Mouse (Mus musculus) liver, embryonic 11.5 days (tissue): ENCODE data around the gene Gm17657. TPM values are rescaled to one million over a fixed set of nuclear protein-coding genes. Genes with fewer than 3 reads are reported as not detected.
A peak's percentile ranks its signal among the peaks of the same experiment; 100 is the strongest.

ENCODE experiments used
- ATAC-seq: fragments of 200-750 bp; cut with Nextera tagmentation; replicated peaks from 2 replicates; pipeline ENCODE4 v1.8.0; 2017; ENCODE audit warnings: moderate number of reproducible peaks, mild to moderate bottlenecking, moderate TSS enrichment, moderate library complexity; ENCODE audit not compliant: low FRiP score
- DNase-seq: peaks from one replicate; pipeline ENCODE4 v3.0.0-alpha.2; 2017; ENCODE audit warnings: low spot score
- H3K27ac ChIP-seq: fragments of 300-500 bp; sonication (generic); 2 replicates; pipeline ENCODE4 v1.5.1; 2014; ENCODE audit warnings: mild to moderate bottlenecking, low read depth, low read length, control low read depth
- H3K27me3 ChIP-seq: fragments of 300-500 bp; sonication (generic); replicated peaks from 2 replicates; pipeline ENCODE4 v1.6.1; 2014; ENCODE audit warnings: low read length, mixed read lengths; ENCODE audit not compliant: control insufficient read depth, insufficient read depth
- H3K36me3 ChIP-seq: fragments of 300-500 bp; sonication (generic); 2 replicates; pipeline ENCODE4 v1.6.1; 2014; ENCODE audit warnings: mild to moderate bottlenecking, low read length, moderate library complexity, mixed read lengths; ENCODE audit not compliant: control insufficient read depth, insufficient read depth
- H3K4me1 ChIP-seq: fragments of 300-500 bp; sonication (generic); replicated peaks from 2 replicates; pipeline ENCODE4 v1.6.1; 2014; ENCODE audit warnings: low read length, mixed read lengths; ENCODE audit not compliant: control insufficient read depth, insufficient read depth
- H3K4me2 ChIP-seq: fragments of 300-500 bp; sonication (generic); 2 replicates; pipeline ENCODE4 v1.6.1; 2014; ENCODE audit warnings: mild to moderate bottlenecking, control low read depth, moderate library complexity
- H3K4me3 ChIP-seq: fragments of 300-500 bp; sonication (generic); 2 replicates; pipeline ENCODE4 v1.5.1; 2014; ENCODE audit warnings: low read depth, low read length, control low read depth
- H3K9ac ChIP-seq: fragments of 300-500 bp; sonication (generic); 2 replicates; pipeline ENCODE4 v1.6.1; 2014; ENCODE audit warnings: low read depth, low read length, control low read depth
- H3K9me3 ChIP-seq: fragments of 300-500 bp; sonication (generic); 2 replicates; pipeline ENCODE4 v1.6.1; 2016; ENCODE audit warnings: low read length, inconsistent platforms, mixed read lengths; ENCODE audit not compliant: control insufficient read depth
- WGBS: fragments of 180-500 bp; shearing (Covaris S2); extraction: QIAGEN DNeasy Blood & Tissue Kit; methylation state at CpG from one replicate; pipeline ENCODE4 v1.1.7; 2014; 5-methylcytosine and 5-hydroxymethylcytosine counted together
- polyA plus RNA-seq: library from polyadenylated mRNA; unstranded; fragments of >200 nt; fragmentation: Nextera tagmentation; extraction: Ambion mirVana; gene quantifications from 2 replicates; pipeline ENCODE4 v1.2.1, GENCODE M21; 2014

Gene Gm17657
- polyA plus RNA-seq, 1 experiment from 2014 or later, result 0.11 TPM

- Histone ChIP-seq H3K27me3 (no peaks in the 10 kb centered on the region), H3K4me3 (peak overlapping the region; percentile 85), H3K27ac (peak overlapping the region; percentile 89), H3K9me3 (no peaks in the 10 kb centered on the region), H3K4me1 (peaks cover 45% of the 10 kb centered on the region), H3K4me2 (peak overlapping the region; percentile 88), H3K36me3 (peaks cover 18% of the 10 kb centered on the region), H3K9ac (peak overlapping the region; percentile 99)
- DNase-seq, result no peak
- ATAC-seq, result no peak
- WGBS, result 57% methylated on average over 7 of the region's 8 CpGs
Measured at GRCm38 (mm10) chr17:29494732-29495076, 54.7 kb downstream of the Gm17657 start.

GRCm38 (mm10) chr17:29494062-29494731 is 55.2 kb downstream of the Gm17657 start:
- Histone ChIP-seq H3K4me3 (peak overlapping the region; percentile 85), H3K27me3 (no peaks in the 10 kb centered on the region), H3K36me3 (peaks cover 18% of the 10 kb centered on the region), H3K4me2 (peak overlapping the region; percentile 88), H3K9me3 (no peaks in the 10 kb centered on the region), H3K4me1 (peaks cover 45% of the 10 kb centered on the region), H3K9ac (peak overlapping the region; percentile 99), H3K27ac (peak overlapping the region; percentile 89)
- DNase-seq (no peak), ATAC-seq (no peak)
- 62% methylated on average over 10 of the region's 10 CpGs for WGBS

GRCm38 (mm10) chr17:29493461-29493980 is 55.9 kb downstream of the Gm17657 start:
- no peak for DNase-seq

DNA sequence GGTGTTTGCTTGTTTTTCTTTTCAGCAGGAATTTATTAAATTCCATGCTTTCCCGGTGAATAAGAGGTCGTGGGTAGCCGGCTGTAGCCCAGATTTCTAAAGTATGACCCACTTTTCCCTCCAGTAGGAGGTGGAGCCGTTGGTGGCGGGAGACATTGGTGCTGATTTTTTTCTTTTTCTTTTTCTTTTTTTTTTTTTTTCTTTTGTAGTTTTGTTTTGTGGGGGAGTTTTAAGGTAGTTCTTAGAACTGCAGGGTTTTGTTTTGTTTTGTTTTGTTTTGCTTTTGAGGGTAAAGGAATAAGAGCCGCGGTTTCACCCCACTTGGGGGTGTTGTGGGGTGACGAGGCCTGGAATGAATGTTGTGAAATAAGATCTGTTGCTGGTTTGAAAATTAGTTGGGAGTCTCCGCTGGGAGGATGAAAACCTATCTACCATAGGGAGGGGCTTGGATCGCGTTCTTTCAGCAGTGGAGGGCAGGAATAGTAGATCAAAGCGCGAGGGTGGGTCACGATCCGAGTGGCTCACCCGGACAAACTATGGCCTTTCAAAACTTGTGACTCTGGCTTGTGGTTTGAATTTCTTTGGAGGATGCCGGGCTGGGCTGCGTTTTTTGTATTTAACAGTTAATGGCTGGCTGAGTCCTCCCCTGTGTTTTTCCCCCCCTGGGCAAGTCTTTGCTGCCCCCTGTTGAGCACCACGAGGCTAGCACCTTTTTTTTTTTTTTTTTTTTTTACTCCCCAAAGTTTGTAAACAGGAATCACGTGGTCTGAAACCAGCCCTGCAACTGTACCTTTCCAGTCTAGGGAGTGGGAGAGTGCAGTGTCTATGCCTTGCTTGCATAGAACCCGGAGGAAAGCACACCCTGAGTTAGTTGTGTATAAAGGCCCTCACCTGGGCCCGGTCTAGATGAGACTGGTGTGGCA is 56.9 kb downstream of the Gm17657 start:
- H3K36me3 ChIP-seq, result peaks cover 18% of the 10 kb centered on the region
- H3K9ac ChIP-seq, result peak overlapping the region; percentile 99
- no peaks in the 10 kb centered on the region for H3K27me3 ChIP-seq
- H3K9me3 ChIP-seq, result no peaks in the 10 kb centered on the region
- peak overlapping the region; percentile 88 for H3K4me2 ChIP-seq
- 1% methylated on average over 22 of the region's 22 CpGs for WGBS
- peaks cover 43% of the 10 kb centered on the region for H3K4me1 ChIP-seq
- peak; percentile 81 for DNase-seq
- no peak for ATAC-seq
- H3K27ac ChIP-seq, result peak overlapping the region; percentile 89
- H3K4me3 ChIP-seq, result peak overlapping the region; percentile 85

More at GRCm38 (mm10) chr17:29493461-29493980, 55.9 kb downstream of the Gm17657 start:
- Histone ChIP-seq H3K27ac (peak overlapping the region; percentile 89), H3K4me1 (peaks cover 49% of the 10 kb centered on the region), H3K9ac (peak overlapping the region; percentile 99), H3K4me2 (peak overlapping the region; percentile 88), H3K27me3 (no peaks in the 10 kb centered on the region), H3K36me3 (peaks cover 18% of the 10 kb centered on the region), H3K9me3 (no peaks in the 10 kb centered on the region), H3K4me3 (peak overlapping the region; percentile 85)
- ATAC-seq, result no peak
- WGBS, result 62% methylated on average over 11 of the region's 11 CpGs

DNA sequence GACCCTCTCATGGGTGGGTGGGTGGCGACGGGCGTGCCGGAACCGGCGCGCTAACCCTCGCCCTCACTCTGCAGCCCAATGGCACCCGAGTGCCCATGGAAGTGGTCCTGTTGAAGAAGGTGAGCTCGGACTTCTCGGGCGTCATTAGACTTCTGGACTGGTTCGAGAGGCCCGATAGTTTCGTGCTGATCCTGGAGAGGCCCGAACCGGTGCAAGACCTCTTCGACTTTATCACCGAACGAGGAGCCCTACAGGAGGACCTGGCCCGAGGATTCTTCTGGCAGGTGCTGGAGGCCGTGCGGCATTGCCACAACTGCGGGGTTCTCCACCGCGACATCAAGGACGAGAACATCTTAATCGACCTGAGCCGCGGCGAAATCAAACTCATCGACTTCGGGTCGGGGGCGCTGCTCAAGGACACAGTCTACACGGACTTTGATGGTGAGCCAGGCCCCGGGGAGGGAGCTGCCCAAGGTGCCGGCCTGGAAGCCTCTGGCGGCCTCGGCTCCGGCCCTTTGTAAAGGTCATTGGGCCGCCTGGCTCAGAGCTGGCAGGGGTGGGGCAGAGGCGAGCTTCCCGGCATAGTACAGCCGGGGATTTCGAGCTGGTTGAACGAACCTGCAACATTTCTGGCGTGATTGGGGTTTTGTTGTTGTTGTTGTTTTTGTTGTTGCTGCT is 57.7 kb downstream of the Gm17657 start:
- Histone ChIP-seq H3K27ac (peak overlapping the region; percentile 89), H3K4me2 (peak overlapping the region; percentile 88), H3K27me3 (no peaks in the 10 kb centered on the region), H3K4me1 (peaks cover 40% of the 10 kb centered on the region), H3K36me3 (peaks cover 18% of the 10 kb centered on the region), H3K9ac (peak overlapping the region; percentile 99), H3K4me3 (peak overlapping the region; percentile 85), H3K9me3 (no peaks in the 10 kb centered on the region)
- DNase-seq (peak; percentile 76), ATAC-seq (no peak)
- WGBS, result under 1% methylated on average over 48 of the region's 48 CpGs

DNA sequence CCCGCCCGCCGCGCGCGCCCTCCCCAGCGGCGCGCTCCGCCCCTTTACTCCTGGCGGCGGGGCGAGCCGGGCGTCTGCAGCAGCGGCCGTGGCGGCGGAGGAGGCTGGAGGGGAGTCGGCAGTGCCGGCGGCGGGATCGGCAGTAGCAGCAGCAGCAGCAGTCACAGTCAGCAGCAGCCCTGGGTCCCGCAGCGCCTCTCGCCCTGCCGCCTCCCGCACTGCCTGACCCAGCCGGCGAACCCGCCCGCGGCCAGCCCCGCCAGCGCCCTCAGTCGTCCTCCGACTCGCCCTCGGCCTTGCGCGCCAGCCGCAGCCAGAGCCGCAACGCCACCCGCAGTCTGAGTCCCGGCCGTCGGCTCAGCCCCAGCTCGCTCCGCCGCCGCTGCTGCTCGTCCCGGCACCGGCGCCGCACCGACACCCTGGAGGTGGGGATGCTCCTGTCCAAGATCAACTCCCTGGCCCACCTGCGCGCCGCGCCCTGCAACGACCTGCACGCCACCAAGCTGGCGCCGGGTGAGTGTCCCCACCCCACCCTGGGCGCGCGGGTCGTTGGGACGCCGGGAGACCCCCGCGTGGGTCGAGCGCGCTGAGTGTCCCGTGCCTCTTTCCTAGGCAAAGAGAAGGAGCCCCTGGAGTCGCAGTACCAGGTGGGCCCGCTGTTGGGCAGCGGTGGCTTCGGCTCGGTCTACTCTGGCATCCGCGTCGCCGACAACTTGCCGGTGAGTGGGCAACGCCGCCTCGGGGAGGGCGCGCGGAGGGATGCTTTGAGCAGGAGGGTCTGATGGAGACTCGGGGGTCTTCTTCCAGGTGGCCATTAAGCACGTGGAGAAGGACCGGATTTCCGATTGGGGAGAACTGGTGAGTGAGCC is 58.5 kb downstream of the Gm17657 start, which contains the start of gene Pim1:
Gene Pim1 (plus strand): TSS at position 41 of the 869 bp plus-strand sequence.
- Histone ChIP-seq H3K4me2 (peak within 1 kb of the TSS; percentile 95), H3K9ac (peak within 1 kb of the TSS; percentile 99), H3K27me3 (no peaks in the 10 kb centered on the region), H3K9me3 (no peaks in the 10 kb centered on the region), H3K27ac (peak within 1 kb of the TSS; percentile 89), H3K4me3 (peak within 1 kb of the TSS; percentile 85), H3K36me3 (peaks cover 18% of the 10 kb centered on the region), H3K4me1 (peaks cover 40% of the 10 kb centered on the region)
- DNase-seq (peak; percentile 80), ATAC-seq (no peak; the same call in 1 of the 2 replicates)
- WGBS, result under 1% methylated on average over 95 of the region's 99 CpGs

DNA sequence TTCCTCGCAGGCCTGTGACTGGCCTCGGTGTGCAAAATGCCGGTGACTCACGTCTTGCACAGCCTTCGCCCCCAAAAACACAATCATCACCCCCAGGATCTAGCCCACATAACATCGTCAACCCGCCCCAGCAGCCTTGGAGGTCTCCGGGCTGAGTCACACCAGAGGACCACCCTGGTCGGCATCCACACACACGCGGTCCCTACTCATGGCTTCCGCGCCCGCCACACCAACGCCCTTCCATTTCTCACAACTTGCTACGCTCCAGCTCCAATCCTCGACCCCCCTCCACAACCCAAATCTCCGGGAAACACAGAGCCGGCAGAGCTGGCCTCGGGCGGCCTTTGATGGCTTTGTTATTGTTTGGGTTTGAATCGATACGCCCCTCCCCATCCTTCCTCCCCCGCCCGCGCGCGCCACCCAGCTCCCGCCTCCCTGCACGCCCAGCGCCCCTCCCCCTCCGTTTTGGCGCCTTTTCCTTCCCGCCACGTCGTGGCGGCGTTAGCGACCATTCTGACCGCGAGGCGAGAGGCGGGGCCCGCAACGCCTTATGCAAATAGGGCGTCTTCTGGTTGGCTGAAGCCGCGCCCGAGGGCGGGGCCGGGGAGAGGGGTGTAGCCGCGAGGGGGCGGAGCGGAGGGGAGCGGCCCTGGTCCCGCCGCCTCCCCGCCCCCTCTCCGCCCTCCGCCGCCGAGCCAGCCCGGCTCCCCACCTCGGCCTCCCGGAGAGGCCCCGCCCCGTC is 59.3 kb downstream of the Gm17657 start:
- H3K9me3 ChIP-seq, result no peaks in the 10 kb centered on the region
- peak overlapping the region; percentile 95 for H3K4me2 ChIP-seq
- H3K27ac ChIP-seq, result peak overlapping the region; percentile 89
- DNase-seq, result peak; percentile 100
- H3K27me3 ChIP-seq, result no peaks in the 10 kb centered on the region
- ATAC-seq, result peak; percentile 85
- peak overlapping the region; percentile 85 for H3K4me3 ChIP-seq
- H3K36me3 ChIP-seq, result peaks cover 18% of the 10 kb centered on the region
- under 1% methylated on average over 53 of the region's 68 CpGs for WGBS
- peaks cover 44% of the 10 kb centered on the region for H3K4me1 ChIP-seq
- peak overlapping the region; percentile 99 for H3K9ac ChIP-seq
